Mouse (Mus musculus) stomach, embryonic 14.5 days (tissue): ENCODE data around the gene Ms4a6d. TPM values are rescaled to one million over a fixed set of nuclear protein-coding genes. Genes with fewer than 3 reads are reported as not detected.

Source experiments
- ATAC-seq: fragments of 200-750 bp; cut with Nextera tagmentation; 2 replicates; pipeline ENCODE4 v1.8.0; 2017; ENCODE audit warnings: low read depth, moderate TSS enrichment; ENCODE audit not compliant: insufficient number of reproducible peaks, insufficient read depth, low FRiP score
- H3K27ac ChIP-seq: fragments of 300-500 bp; sonication (generic); 2 replicates; pipeline ENCODE4 v1.5.1; 2014; ENCODE audit warnings: mild to moderate bottlenecking, low read length, moderate library complexity, mixed read lengths
- H3K27me3 ChIP-seq: fragments of 300-500 bp; sonication (generic); 2 replicates; pipeline ENCODE4 v1.6.1; 2014; ENCODE audit warnings: low read length, control low read depth, mixed read lengths; ENCODE audit not compliant: control insufficient read depth, insufficient read depth
- H3K36me3 ChIP-seq: fragments of 300-500 bp; sonication (generic); 2 replicates; pipeline ENCODE4 v1.6.1; 2014; ENCODE audit warnings: mild to moderate bottlenecking, control low read depth, low read length, moderate library complexity, mixed read lengths; ENCODE audit not compliant: control insufficient read depth, insufficient read depth
- H3K4me1 ChIP-seq: fragments of 300-500 bp; sonication (generic); 2 replicates; pipeline ENCODE4 v1.6.1; 2014; ENCODE audit warnings: low read length, control low read depth, mixed read lengths; ENCODE audit not compliant: control insufficient read depth, insufficient read depth
- H3K4me2 ChIP-seq: fragments of 300-500 bp; sonication (generic); replicated peaks from 2 replicates; pipeline ENCODE4 v1.6.1; 2014; ENCODE audit warnings: low read depth, low read length, control low read depth
- H3K4me3 ChIP-seq: fragments of 300-500 bp; sonication (generic); 2 replicates; pipeline ENCODE4 v1.5.1; 2014; ENCODE audit warnings: low read depth, low read length, control low read depth
- H3K9ac ChIP-seq: fragments of 300-500 bp; sonication (generic); replicated peaks from 2 replicates; pipeline ENCODE4 v1.6.1; 2014; ENCODE audit warnings: low read depth, mild to moderate bottlenecking, control low read depth, low read length, moderate library complexity, mixed read lengths
- H3K9me3 ChIP-seq: fragments of 300-500 bp; sonication (generic); 2 replicates; pipeline ENCODE4 v1.6.1; 2016; ENCODE audit warnings: low read depth, low read length, control low read depth; ENCODE audit not compliant: control insufficient read depth
- WGBS: fragments of 180-500 bp; shearing (Covaris S2); extraction: QIAGEN DNeasy Blood & Tissue Kit; methylation state at CpG from one replicate; pipeline ENCODE4 v1.1.7; 2014; 5-methylcytosine and 5-hydroxymethylcytosine counted together
- polyA plus RNA-seq: library from polyadenylated mRNA; unstranded; fragments of >200 nt; fragmentation: Nextera tagmentation; extraction: Ambion mirVana; gene quantifications from 2 replicates; pipeline ENCODE4 v1.2.1, GENCODE M21; 2014

Gene Ms4a6d
- 4.3 and 7.1 TPM in 2 replicates for polyA plus RNA-seq

- H3K4me2 ChIP-seq: no peak within 1 kb of the TSS
- no peak for ATAC-seq
- no peak within 1 kb of the TSS for H3K4me3 ChIP-seq
- H3K9me3 ChIP-seq: no peaks in the 10 kb centered on the region
- no peaks in the 10 kb centered on the region for H3K4me1 ChIP-seq
- WGBS: 83% methylated on average over 2 of the region's 2 CpGs
- no peaks in the 10 kb centered on the region for H3K36me3 ChIP-seq
- H3K27ac ChIP-seq: no peak within 1 kb of the TSS
- H3K9ac ChIP-seq: no peak within 1 kb of the TSS
- H3K27me3 ChIP-seq: no peaks in the 10 kb centered on the region
These were observed at the start of gene Ms4a6d for GRCm38 (mm10) chr19:11604603-11605002. Gene Ms4a6d, minus strand, starts transcription at chr19:11604849.

- no peak for ATAC-seq
- Histone ChIP-seq H3K36me3 (no peaks in the 10 kb centered on the region), H3K9me3 (no peaks in the 10 kb centered on the region), H3K27me3 (no peaks in the 10 kb centered on the region), H3K4me1 (no peaks in the 10 kb centered on the region), H3K4me3 (no peak overlapping the region), H3K4me2 (no peak overlapping the region), H3K27ac (no peak overlapping the region), H3K9ac (no peak overlapping the region)
- WGBS: 66% methylated on average over 4 of the region's 4 CpGs
These were observed 44.9 kb upstream of the Ms4a6d start for GRCm38 (mm10) chr19:11649564-11649963.

DNA sequence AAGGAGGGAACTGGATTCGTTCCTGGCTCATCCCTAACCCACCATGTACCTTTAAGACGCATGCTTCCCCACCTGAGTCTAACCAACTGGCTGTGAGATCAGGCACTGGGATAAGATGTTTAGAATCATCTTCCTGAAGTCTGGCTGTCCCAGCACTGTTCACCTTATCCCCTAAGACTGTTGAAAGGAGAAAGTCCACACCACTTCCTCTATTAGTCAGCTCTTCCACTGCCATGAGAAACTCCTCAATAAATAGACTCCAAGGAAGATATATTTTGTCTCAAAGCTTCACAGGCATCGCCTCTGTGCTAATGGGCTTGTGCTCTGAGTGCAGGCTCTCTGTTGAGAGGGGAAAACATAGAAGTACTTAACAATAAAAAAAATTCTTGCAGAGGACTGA is 41.5 kb upstream of the Ms4a6d start:
- no peak overlapping the region for H3K4me2 ChIP-seq
- H3K9ac ChIP-seq: no peak overlapping the region
- WGBS: 84% methylated on average over 3 of the region's 3 CpGs
- H3K9me3 ChIP-seq: no peaks in the 10 kb centered on the region
- ATAC-seq: no peak
- no peaks in the 10 kb centered on the region for H3K27me3 ChIP-seq
- H3K36me3 ChIP-seq: no peaks in the 10 kb centered on the region
- H3K4me1 ChIP-seq: no peaks in the 10 kb centered on the region
- no peak overlapping the region for H3K27ac ChIP-seq
- no peak overlapping the region for H3K4me3 ChIP-seq

- 73% methylated on average over 1 of the region's 1 CpGs for WGBS
- no peak for ATAC-seq
- H3K9me3 ChIP-seq: no peaks in the 10 kb centered on the region
These were observed 36.1 kb upstream of the Ms4a6d start, which contains the start of gene Ms4a3 for GRCm38 (mm10) chr19:11640732-11641131. Gene Ms4a3, minus strand, starts transcription at chr19:11640851.

DNA sequence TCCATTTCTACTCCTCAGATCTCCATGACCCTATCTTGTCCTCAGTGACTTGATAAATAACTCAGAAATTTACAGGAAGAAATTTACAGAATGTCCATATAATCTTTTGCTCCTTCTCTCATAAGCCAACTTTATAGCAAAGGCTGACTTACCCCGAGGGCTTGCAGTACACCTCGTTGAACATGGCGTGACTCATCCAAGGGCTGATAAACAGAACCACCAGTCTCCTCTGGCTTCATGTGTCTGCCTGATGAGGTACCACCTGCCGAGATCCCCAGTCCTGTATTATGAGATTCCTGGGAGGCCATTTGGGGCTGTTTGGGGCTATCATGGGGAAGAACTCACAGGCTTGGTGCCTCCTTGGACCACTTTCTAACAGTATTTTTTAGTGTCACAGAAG is 34.4 kb upstream of the Ms4a6d start:
- no peak overlapping the region for H3K27ac ChIP-seq
- H3K36me3 ChIP-seq: no peaks in the 10 kb centered on the region
- no peak for ATAC-seq
- no peaks in the 10 kb centered on the region for H3K4me1 ChIP-seq
- no peaks in the 10 kb centered on the region for H3K9me3 ChIP-seq
- no peak overlapping the region for H3K4me3 ChIP-seq
- 82% methylated on average over 4 of the region's 4 CpGs for WGBS
- no peaks in the 10 kb centered on the region for H3K27me3 ChIP-seq
- H3K9ac ChIP-seq: no peak overlapping the region
- H3K4me2 ChIP-seq: no peak overlapping the region

More at GRCm38 (mm10) chr19:11640732-11641131, 36.1 kb upstream of the Ms4a6d start, which contains the start of gene Ms4a3:
- Histone ChIP-seq H3K4me2 (no peak within 1 kb of the TSS), H3K9ac (no peak within 1 kb of the TSS), H3K36me3 (no peaks in the 10 kb centered on the region), H3K27me3 (no peaks in the 10 kb centered on the region), H3K27ac (no peak within 1 kb of the TSS), H3K4me3 (no peak within 1 kb of the TSS), H3K4me1 (no peaks in the 10 kb centered on the region)

DNA sequence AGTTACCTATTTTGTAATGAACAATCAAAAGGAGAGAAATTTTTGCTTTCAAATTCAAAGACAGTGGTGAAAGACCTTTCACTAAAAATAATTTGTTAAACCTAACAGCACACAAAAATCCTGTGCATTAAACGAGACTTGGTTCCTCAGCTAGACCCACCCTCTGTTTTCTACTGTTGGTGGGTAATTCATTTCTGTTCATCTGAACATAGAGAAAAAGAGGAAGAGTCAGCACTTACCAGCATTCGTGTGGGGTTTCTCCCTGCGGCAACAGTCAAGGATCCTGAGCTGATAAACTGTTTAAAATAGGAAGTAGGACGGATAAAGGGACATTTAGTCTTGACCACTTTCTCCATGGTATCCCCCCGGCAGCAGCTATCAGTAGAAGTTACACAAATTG is 30.9 kb upstream of the Ms4a6d start:
- ATAC-seq: no peak
- Histone ChIP-seq H3K9me3 (no peaks in the 10 kb centered on the region), H3K4me3 (no peak overlapping the region), H3K4me2 (no peak overlapping the region), H3K27ac (no peak overlapping the region), H3K27me3 (no peaks in the 10 kb centered on the region), H3K4me1 (no peaks in the 10 kb centered on the region), H3K36me3 (no peaks in the 10 kb centered on the region), H3K9ac (no peak overlapping the region)
- WGBS: 61% methylated on average over 5 of the region's 5 CpGs

- no peaks in the 10 kb centered on the region for H3K9me3 ChIP-seq
- no peak overlapping the region for H3K9ac ChIP-seq
- no peak overlapping the region for H3K4me2 ChIP-seq
- no peaks in the 10 kb centered on the region for H3K27me3 ChIP-seq
- no peaks in the 10 kb centered on the region for H3K4me1 ChIP-seq
- WGBS: 72% methylated on average over 2 of the region's 2 CpGs
- H3K36me3 ChIP-seq: no peaks in the 10 kb centered on the region
- ATAC-seq: no peak
- H3K27ac ChIP-seq: no peak overlapping the region
- no peak overlapping the region for H3K4me3 ChIP-seq
These were observed 29.7 kb upstream of the Ms4a6d start for GRCm38 (mm10) chr19:11634330-11634729.

DNA sequence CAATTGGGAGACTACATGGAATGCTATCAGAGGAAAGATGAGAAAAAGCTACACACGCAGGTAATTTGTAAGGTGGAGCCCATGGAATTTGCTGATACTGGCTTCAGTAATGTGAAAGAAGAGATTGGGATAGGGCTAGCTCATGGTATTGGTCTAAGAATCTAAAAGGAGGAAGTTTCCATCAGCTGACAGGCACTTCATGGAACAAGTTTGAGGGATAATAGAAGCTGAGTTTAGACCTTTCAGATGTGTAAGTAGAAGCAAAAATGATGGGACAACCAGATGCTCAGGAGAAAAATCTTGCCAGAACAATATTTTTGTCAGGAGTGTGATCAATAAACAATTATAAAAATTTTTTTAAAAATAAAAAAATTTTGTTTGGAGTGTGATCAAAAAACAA is 29.1 kb upstream of the Ms4a6d start:
- H3K36me3 ChIP-seq: no peaks in the 10 kb centered on the region
- no peak for ATAC-seq
- H3K4me1 ChIP-seq: no peaks in the 10 kb centered on the region
- no peak overlapping the region for H3K9ac ChIP-seq
- H3K27me3 ChIP-seq: no peaks in the 10 kb centered on the region
- no peak overlapping the region for H3K4me3 ChIP-seq
- WGBS: 87% methylated on average over 1 of the region's 1 CpGs
- no peak overlapping the region for H3K4me2 ChIP-seq
- no peak overlapping the region for H3K27ac ChIP-seq
- H3K9me3 ChIP-seq: no peaks in the 10 kb centered on the region

DNA sequence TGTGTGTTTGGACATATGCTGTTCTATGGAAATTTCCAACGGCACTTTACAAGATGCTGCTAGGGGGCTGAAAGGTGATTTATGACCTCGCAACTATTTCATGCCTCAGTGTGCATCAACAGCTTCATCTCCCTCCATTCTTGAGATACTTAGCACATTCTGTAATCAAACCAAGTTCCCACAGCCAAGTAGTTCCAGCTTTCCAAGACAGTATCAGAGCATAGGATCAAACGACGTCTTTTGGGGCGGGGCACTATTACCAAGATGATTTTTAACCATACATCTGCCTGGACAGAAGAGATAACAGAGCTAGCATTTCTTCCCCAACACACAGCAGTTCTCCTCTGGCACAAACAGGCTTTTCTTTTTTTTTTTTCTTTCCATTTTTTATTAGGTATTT is 20.6 kb upstream of the Ms4a6d start:
- Histone ChIP-seq H3K4me3 (no peak overlapping the region), H3K4me2 (no peak overlapping the region), H3K9me3 (no peaks in the 10 kb centered on the region), H3K27ac (no peak overlapping the region), H3K9ac (no peak overlapping the region), H3K4me1 (no peaks in the 10 kb centered on the region), H3K36me3 (no peaks in the 10 kb centered on the region), H3K27me3 (no peaks in the 10 kb centered on the region)
- no peak for ATAC-seq
- 50% methylated on average over 5 of the region's 5 CpGs for WGBS
